Mouse (Mus musculus) lung, postnatal 0 days (tissue): ENCODE measurements at regions not wholly inside any gene's neighbourhood (a gene's known extent, or its start where the extent isn't known, plus 50 kb on each side); places are given as distances from the start of the nearest gene placed in this dataset.

Experiments used
- CTCF ChIP-seq: IDR thresholded peaks from 2 replicates; pipeline ENCODE4 v1.5.1; 2016; ENCODE audit warnings: antibody characterized with exemption, mild to moderate bottlenecking
- EP300 ChIP-seq: IDR thresholded peaks from 2 replicates; pipeline ENCODE4 v1.6.1; 2016; ENCODE audit warnings: antibody characterized with exemption, mild to moderate bottlenecking, control low read depth

- no peak for TF ChIP-seq CTCF
- TF ChIP-seq EP300, result no peak
Measured at GRCm38 (mm10) chr1:43371863-43372262, 72.5 kb upstream of the Nck2 start.
